Mouse (Mus musculus) heart, postnatal 4 days (tissue): ENCODE measurements at regions not wholly inside any gene's neighbourhood (a gene's known extent, or its start where the extent isn't known, plus 50 kb on each side); places are given as distances from the start of the nearest gene placed in this dataset.
"Not testable (repeated sequence)": the region's sequence is repeated elsewhere in the genome, so short reads cannot be mapped to it uniquely, and the experiment has no call there.

ENCODE experiments used
- DNase-seq: peaks from one replicate; pipeline ENCODE4 v3.0.0; 2021

GRCm38 (mm10) chr10:34667203-34667602 lies 184.0 kb downstream of the Frk start:
- DNase-seq: no peak

- no peak for DNase-seq
Measured at GRCm38 (mm10) chr10:34667735-34668439, 184.7 kb downstream of the Frk start.

GRCm38 (mm10) chr10:34671791-34672190 lies 188.6 kb downstream of the Frk start:
- DNase-seq: no peak

- not testable (repeated sequence) for DNase-seq
Measured at GRCm38 (mm10) chr10:34699414-34699813, 216.2 kb downstream of the Frk start.

GRCm38 (mm10) chr10:34701956-34702355 lies 218.8 kb downstream of the Frk start:
- no peak for DNase-seq

- no peak for DNase-seq
Measured at GRCm38 (mm10) chr10:34705416-34705815, 222.2 kb downstream of the Frk start.

GRCm38 (mm10) chr10:34731249-34731648 lies 248.1 kb downstream of the Frk start:
- DNase-seq: no peak

GRCm38 (mm10) chr10:34762426-34762825 lies 279.2 kb downstream of the Frk start:
- DNase-seq: no peak

- no peak for DNase-seq
Measured at GRCm38 (mm10) chr10:34792099-34792498, 308.9 kb downstream of the Frk start.

- no peak for DNase-seq
Measured at GRCm38 (mm10) chr10:34811131-34811530, 327.9 kb downstream of the Frk start.

- no peak for DNase-seq
Measured at GRCm38 (mm10) chr10:34824121-34824520, 340.9 kb downstream of the Frk start.

- DNase-seq: no peak
Measured at GRCm38 (mm10) chr10:34842015-34842504, 358.9 kb downstream of the Frk start.

GRCm38 (mm10) chr10:34856494-34857146 lies 373.4 kb downstream of the Frk start:
- no peak for DNase-seq

GRCm38 (mm10) chr10:34862693-34863092 lies 379.5 kb downstream of the Frk start:
- DNase-seq: no peak

- DNase-seq: no peak
Measured at GRCm38 (mm10) chr10:34871888-34872287, 388.7 kb downstream of the Frk start.

GRCm38 (mm10) chr10:34878511-34878910 lies 395.3 kb downstream of the Frk start:
- DNase-seq: no peak

GRCm38 (mm10) chr10:34887601-34888000 lies 404.4 kb downstream of the Frk start:
- no peak for DNase-seq

GRCm38 (mm10) chr10:34904274-34904673 lies 421.1 kb downstream of the Frk start:
- DNase-seq: no peak

GRCm38 (mm10) chr10:34904692-34905091 lies 421.5 kb downstream of the Frk start:
- no peak for DNase-seq

GRCm38 (mm10) chr10:34912153-34912723 lies 429.0 kb downstream of the Frk start:
- peak; percentile 6 for DNase-seq
